Comparison of ENCODE assay signal across 9 mouse cellular contexts in the genomic region with DNA sequence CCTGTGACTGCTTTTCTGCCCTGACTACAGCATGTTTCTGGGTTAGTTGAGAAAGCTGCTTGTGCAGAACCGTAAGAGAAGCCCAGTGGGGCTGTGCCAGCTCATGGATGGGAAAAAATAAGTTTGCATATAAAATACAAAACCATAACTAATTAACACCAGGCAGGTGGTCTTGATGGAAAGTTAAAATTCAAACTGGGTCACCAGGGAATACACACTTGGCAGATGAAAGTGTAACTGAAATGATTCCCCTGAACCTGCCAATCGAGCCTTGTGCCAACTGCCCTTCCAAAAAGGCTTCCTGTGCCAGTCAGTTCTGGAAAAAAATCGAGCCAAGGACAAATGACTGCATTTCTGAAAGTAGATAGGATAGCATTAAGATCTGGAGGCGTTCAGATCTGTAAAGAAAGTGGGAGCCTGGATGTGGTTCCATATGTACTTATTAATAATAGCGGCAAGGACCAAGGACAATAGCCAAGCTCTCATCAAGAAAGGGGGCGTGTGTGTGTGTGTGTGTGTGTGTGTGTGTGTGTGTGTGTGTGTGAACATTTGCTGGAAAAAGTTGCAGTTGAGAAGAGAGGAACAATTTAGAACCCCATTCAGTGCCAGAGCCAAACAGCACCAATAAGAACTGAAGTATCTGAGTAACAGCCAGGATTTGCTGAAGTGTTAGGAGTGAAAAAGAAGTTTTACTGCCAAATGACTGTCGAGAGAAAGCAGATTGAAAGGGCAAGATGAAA.
DNase-seq lines count a peak whose midpoint lies in the region; ATAC-seq lines count a peak whose summit lies in the region.
"Had no signal": no experiment of that assay in that cellular context is flagged by ENCODE, and none has a peak within 500 bp of the region (broad histone marks: within the 10 kb centered on the region; RNA-seq: fewer than 3 reads in every experiment).

No protein-coding gene starts in this region.

- intact Hi-C loops in heart, postnatal 10 days (cut with DNase I): no loop called here

- WGBS in heart, embryonic 12.5 days: 73% methylated on average over 7 of the region's 7 CpGs
- 63% methylated on average over 7 of the region's 7 CpGs for WGBS in intestine, embryonic 16.5 days

- peaks cover 7% of the 10 kb centered on the region for H3K9me3 ChIP-seq in heart, embryonic 12.5 days (replicated peaks)
- H3K9me3 ChIP-seq in intestine, embryonic 16.5 days (ENCODE audit: control insufficient read depth, low read length): no peaks in the 10 kb centered on the region; the same call in 1 of the 2 replicates
- H3K9me3 ChIP-seq: midbrain, embryonic 12.5 days had no signal

- no peak overlapping the region for H3K4me3 ChIP-seq in heart, embryonic 12.5 days
- no peak overlapping the region for H3K4me3 ChIP-seq in intestine, embryonic 16.5 days (ENCODE audit: low read length)
- H3K4me3 ChIP-seq: midbrain, embryonic 12.5 days had no signal

- no peak overlapping the region for H3K27ac ChIP-seq in heart, embryonic 12.5 days (ENCODE audit: poor library complexity, severe bottlenecking)
- no peak overlapping the region for H3K27ac ChIP-seq in intestine, embryonic 16.5 days (ENCODE audit: low read length)
- H3K27ac ChIP-seq: midbrain, embryonic 12.5 days had no signal

- H3K4me1 ChIP-seq in heart, embryonic 12.5 days (replicated peaks): 0 out of 2 replicates have a peak, but pooled peaks cover 5% of the 10 kb centered on the region
- H3K4me1 ChIP-seq in intestine, embryonic 16.5 days (ENCODE audit: control insufficient read depth, insufficient read depth, low read length): no peaks in the 10 kb centered on the region

- ATAC-seq in heart, embryonic 12.5 days (ENCODE audit: insufficient number of reproducible peaks, low FRiP score): no peak
- ATAC-seq in intestine, embryonic 16.5 days: no peak

- no peak overlapping the region for H3K9ac ChIP-seq in heart, embryonic 12.5 days
- H3K9ac ChIP-seq in intestine, embryonic 16.5 days (ENCODE audit: low read depth, low read length): no peak overlapping the region
- H3K9ac ChIP-seq: midbrain, embryonic 12.5 days had no signal

- no peaks in the 10 kb centered on the region for H3K27me3 ChIP-seq in heart, embryonic 12.5 days (replicated peaks)
- no peaks in the 10 kb centered on the region for H3K27me3 ChIP-seq in intestine, embryonic 16.5 days (replicated peaks; ENCODE audit: control insufficient read depth, insufficient read depth, low read length)
- H3K27me3 ChIP-seq: midbrain, embryonic 12.5 days had no signal

- H3K36me3 ChIP-seq in heart, embryonic 12.5 days: no peaks in the 10 kb centered on the region
- H3K36me3 ChIP-seq in intestine, embryonic 16.5 days (ENCODE audit: control insufficient read depth, insufficient read depth, low read length): no peaks in the 10 kb centered on the region
- H3K36me3 ChIP-seq: midbrain, embryonic 12.5 days had no signal

- no peak overlapping the region for H3K4me2 ChIP-seq in heart, embryonic 12.5 days
- no peak overlapping the region for H3K4me2 ChIP-seq in intestine, embryonic 16.5 days (ENCODE audit: low read depth, low read length)
- H3K4me2 ChIP-seq: midbrain, embryonic 12.5 days had no signal

- DNase-seq in heart, postnatal 10 days: peak; percentile 20
- peak; percentile 77 for DNase-seq in adrenal gland, postnatal 14 days
- DNase-seq in frontal cortex, adult 2 months (ENCODE audit: extremely low spot score in 1 of 2, low spot score in 1 of 2): peak; percentile 19 to 42
- DNase-seq in layer of hippocampus, adult 8-10 months (ENCODE audit: low spot score in 2 of 2): peak; percentile 42 to 57
- peak; percentile 45 for DNase-seq in right cerebral cortex, postnatal 4 days
- DNase-seq in MN1 (ENCODE audit: low spot score): no peak
